Mouse (Mus musculus) hindbrain, postnatal 0 days (tissue): ENCODE results near the gene Fam19a1. TPM values are rescaled to one million over a fixed set of nuclear protein-coding genes. Genes with fewer than 3 reads are reported as not detected.
"Not testable (repeated sequence)": the region's sequence is repeated elsewhere in the genome, so short reads cannot be mapped to it uniquely, and the experiment has no call there.

Experiments used
- ATAC-seq: fragments of 200-750 bp; cut with Nextera tagmentation; 2 replicates; pipeline ENCODE4 v1.8.0; 2017; ENCODE audit warnings: mild to moderate bottlenecking, moderate TSS enrichment, moderate library complexity
- DNase-seq: peaks from one replicate; pipeline ENCODE4 v3.0.0-alpha.2; 2015; ENCODE audit warnings: low spot score
- H3K27ac ChIP-seq: fragments of 300-500 bp; sonication (generic); 2 replicates; pipeline ENCODE4 v1.5.1; 2014; ENCODE audit warnings: mild to moderate bottlenecking
- H3K27me3 ChIP-seq: fragments of 300-500 bp; sonication (generic); 2 replicates; pipeline ENCODE4 v1.6.1; 2014; ENCODE audit warnings: low read length, mixed read lengths; ENCODE audit not compliant: insufficient read depth
- H3K36me3 ChIP-seq: fragments of 300-500 bp; sonication (generic); 2 replicates; pipeline ENCODE4 v1.6.1; 2014; ENCODE audit warnings: low read length, mixed read lengths; ENCODE audit not compliant: insufficient read depth
- H3K4me1 ChIP-seq: fragments of 300-500 bp; sonication (generic); 2 replicates; pipeline ENCODE4 v1.6.1; 2014; ENCODE audit warnings: antibody characterized with exemption, low read length, mixed read lengths; ENCODE audit not compliant: insufficient read depth
- H3K4me2 ChIP-seq: fragments of 300-500 bp; sonication (generic); 2 replicates; pipeline ENCODE4 v1.6.1; 2014; ENCODE audit warnings: low read depth, mild to moderate bottlenecking, low read length, moderate library complexity, mixed read lengths
- H3K4me3 ChIP-seq: fragments of 300-500 bp; sonication (generic); 2 replicates; pipeline ENCODE4 v1.5.1; 2014; ENCODE audit warnings: low read length
- H3K9ac ChIP-seq: fragments of 300-500 bp; sonication (generic); replicated peaks from 2 replicates; pipeline ENCODE4 v1.6.1; 2014; ENCODE audit warnings: mild to moderate bottlenecking, low read length, moderate library complexity, mixed read lengths
- H3K9me3 ChIP-seq: fragments of 300-500 bp; sonication (generic); 2 replicates; pipeline ENCODE4 v1.6.1; 2016; ENCODE audit warnings: low read length, mixed read lengths
- CTCF ChIP-seq: IDR thresholded peaks from 2 replicates; pipeline ENCODE4 v1.5.1; 2016; ENCODE audit warnings: antibody characterized with exemption, control low read depth, low read depth
- WGBS: fragments of 180-500 bp; shearing (Covaris S2); extraction: QIAGEN DNeasy Blood & Tissue Kit; methylation state at CpG from one replicate; pipeline ENCODE4 v1.1.7; 2014; 5-methylcytosine and 5-hydroxymethylcytosine counted together
- polyA plus RNA-seq: library from polyadenylated mRNA; unstranded; fragments of >200 nt; fragmentation: Nextera tagmentation; extraction: Ambion mirVana; gene quantifications from 2 replicates; pipeline ENCODE4 v1.2.1, GENCODE M21; 2015
- total RNA-seq: library from RNA; depleted of rRNA; stranded (reverse); fragments of >200 nt; gene quantifications from 2 replicates; pipeline ENCODE4 v1.2.3, GENCODE M21; 2014

Fam19a1 gene
- total and polyA plus RNA-seq, 2 experiments from 2014 or later: 10.8 to 13.3 TPM

DNA sequence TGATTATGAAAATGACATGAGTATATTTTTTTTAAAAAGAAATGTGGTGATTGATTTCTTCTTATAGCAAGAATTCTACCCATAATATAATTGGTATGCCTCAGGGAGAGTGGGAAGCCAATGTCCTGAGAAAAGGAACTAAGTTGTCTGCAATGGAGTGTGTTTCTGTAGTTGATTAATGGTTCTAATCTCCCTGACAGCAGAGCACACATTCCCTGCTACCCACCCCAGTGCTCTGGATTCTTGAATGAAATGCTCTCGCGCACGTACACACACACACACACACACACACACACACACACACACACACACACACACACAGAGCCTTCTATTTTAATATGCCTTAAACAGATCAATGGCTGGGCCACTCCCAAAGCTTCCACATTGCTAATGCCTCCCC is 60.7 kb downstream of the Fam19a1 start:
- WGBS: 79% methylated on average over 3 of the region's 3 CpGs
- H3K27ac ChIP-seq: no peak overlapping the region
- DNase-seq (no peak), ATAC-seq (no peak)
- H3K36me3 ChIP-seq: no peaks in the 10 kb centered on the region
- TF ChIP-seq CTCF: no peak
- H3K9ac ChIP-seq: no peak overlapping the region
- H3K27me3 ChIP-seq: no peaks in the 10 kb centered on the region
- no peaks in the 10 kb centered on the region for H3K9me3 ChIP-seq
- H3K4me3 ChIP-seq: no peak overlapping the region
- no peak overlapping the region for H3K4me2 ChIP-seq
- H3K4me1 ChIP-seq: no peaks in the 10 kb centered on the region

GRCm38 (mm10) chr6:96178530-96178929 is 65.6 kb downstream of the Fam19a1 start:
- no peak for TF ChIP-seq CTCF
- no peaks in the 10 kb centered on the region for H3K4me1 ChIP-seq
- ATAC-seq: no peak

DNA sequence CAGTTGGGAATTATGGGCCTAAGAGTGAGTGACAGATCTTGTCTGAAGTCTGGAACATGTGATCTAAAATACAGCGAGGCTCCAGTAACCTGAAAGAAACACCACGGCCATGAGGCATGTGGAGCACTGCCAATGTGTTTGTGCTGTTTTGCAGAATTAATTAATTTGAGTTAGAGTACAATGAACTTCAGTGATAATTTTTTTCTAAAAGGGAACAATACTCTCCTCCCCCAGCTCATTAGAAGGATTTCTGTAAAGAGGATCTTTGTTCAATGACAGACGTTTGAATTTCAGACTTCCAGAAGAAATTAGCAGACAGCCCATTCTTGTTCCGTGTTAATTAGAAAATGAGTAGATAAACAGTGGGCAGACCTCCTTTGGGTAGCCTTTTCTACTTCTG is 70.4 kb downstream of the Fam19a1 start:
- ATAC-seq: peak; percentile 24; the same call in 1 of the 2 replicates
- H3K4me2 ChIP-seq: no peak overlapping the region
- TF ChIP-seq CTCF: no peak
- H3K4me1 ChIP-seq: no peaks in the 10 kb centered on the region
- WGBS: 27% methylated on average over 4 of the region's 4 CpGs
- no peak overlapping the region for H3K9ac ChIP-seq
- H3K27ac ChIP-seq: no peak overlapping the region
- no peaks in the 10 kb centered on the region for H3K27me3 ChIP-seq
- H3K36me3 ChIP-seq: no peaks in the 10 kb centered on the region
- peak; percentile 10 for DNase-seq
- H3K4me3 ChIP-seq: no peak overlapping the region
- no peaks in the 10 kb centered on the region for H3K9me3 ChIP-seq

More at GRCm38 (mm10) chr6:96178530-96178929, 65.6 kb downstream of the Fam19a1 start:
- H3K4me2 ChIP-seq: no peak overlapping the region
- H3K27ac ChIP-seq: no peak overlapping the region
- no peaks in the 10 kb centered on the region for H3K9me3 ChIP-seq
- H3K9ac ChIP-seq: no peak overlapping the region
- no peaks in the 10 kb centered on the region for H3K36me3 ChIP-seq
- no peaks in the 10 kb centered on the region for H3K27me3 ChIP-seq
- no peak for DNase-seq
- no peak overlapping the region for H3K4me3 ChIP-seq

DNA sequence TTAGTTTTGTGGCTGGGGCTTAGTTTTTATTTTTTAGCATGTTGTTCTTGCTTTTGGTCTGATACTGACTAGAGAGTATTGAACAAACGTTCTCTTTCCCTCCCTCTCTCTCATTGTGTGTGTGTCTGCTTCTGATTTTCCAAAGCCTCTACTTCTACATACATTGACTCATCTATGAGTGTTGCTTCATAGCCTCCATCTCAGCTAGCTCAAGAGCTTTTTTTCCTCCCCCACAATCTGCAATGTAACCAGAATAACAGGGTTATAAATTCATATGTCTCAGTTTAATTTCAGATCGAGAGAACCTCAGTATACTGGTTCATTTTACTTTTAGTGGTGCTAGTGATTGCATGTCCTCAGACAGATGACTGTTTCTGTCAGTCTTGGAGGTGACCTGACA is 73.6 kb downstream of the Fam19a1 start:
- Histone ChIP-seq H3K36me3 (no peaks in the 10 kb centered on the region), H3K27ac (no peak overlapping the region), H3K4me1 (no peaks in the 10 kb centered on the region), H3K4me2 (no peak overlapping the region), H3K9me3 (no peaks in the 10 kb centered on the region), H3K27me3 (no peaks in the 10 kb centered on the region), H3K9ac (no peak overlapping the region), H3K4me3 (no peak overlapping the region)
- 71% methylated on average over 2 of the region's 2 CpGs for WGBS
- DNase-seq (no peak), ATAC-seq (no peak)
- TF ChIP-seq CTCF: no peak

- H3K27me3 ChIP-seq, DNase-seq, H3K27ac ChIP-seq, ATAC-seq, H3K9ac ChIP-seq, H3K36me3 ChIP-seq, H3K4me2 ChIP-seq, H3K4me1 ChIP-seq, H3K9me3 ChIP-seq, H3K4me3 ChIP-seq: not testable (repeated sequence)
- 92% methylated on average over 2 of the region's 2 CpGs for WGBS
Observed at GRCm38 (mm10) chr6:96198991-96199390, 86.0 kb downstream of the Fam19a1 start.

GRCm38 (mm10) chr6:96205395-96205794 is 92.4 kb downstream of the Fam19a1 start:
- ATAC-seq: no peak

DNA sequence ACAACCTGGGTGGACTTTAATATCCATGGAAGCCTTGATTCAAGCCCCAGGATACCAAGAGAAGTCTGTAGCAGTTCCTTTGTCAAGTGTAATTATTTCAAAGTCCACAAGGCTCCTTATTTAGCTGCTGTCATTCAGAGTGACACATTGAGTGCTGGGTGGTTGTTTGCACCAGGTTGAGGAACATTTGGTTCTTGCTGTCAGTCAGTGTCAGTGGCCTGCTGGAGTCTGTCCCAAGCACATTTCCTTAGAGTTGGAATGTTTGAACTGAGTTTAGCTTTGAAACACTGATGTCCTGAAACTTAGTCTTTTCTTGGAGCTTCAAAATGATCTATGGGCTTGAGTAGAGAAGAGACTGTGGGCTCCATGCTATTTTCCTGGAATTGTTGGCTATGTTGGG is 121.9 kb downstream of the Fam19a1 start:
- Histone ChIP-seq H3K9ac (no peak overlapping the region), H3K27me3 (no peaks in the 10 kb centered on the region), H3K27ac (no peak overlapping the region), H3K9me3 (no peaks in the 10 kb centered on the region), H3K4me2 (no peak overlapping the region), H3K4me3 (no peak overlapping the region), H3K36me3 (no peaks in the 10 kb centered on the region), H3K4me1 (no peaks in the 10 kb centered on the region)
- ATAC-seq: no peak
- DNase-seq: no peak
- TF ChIP-seq CTCF: no peak

More at GRCm38 (mm10) chr6:96205395-96205794, 92.4 kb downstream of the Fam19a1 start:
- H3K27me3 ChIP-seq: no peaks in the 10 kb centered on the region
- no peaks in the 10 kb centered on the region for H3K36me3 ChIP-seq
- H3K4me1 ChIP-seq: no peaks in the 10 kb centered on the region
- H3K27ac ChIP-seq: no peak overlapping the region
- H3K9ac ChIP-seq: no peak overlapping the region
- H3K9me3 ChIP-seq: no peaks in the 10 kb centered on the region
- 94% methylated on average over 2 of the region's 2 CpGs for WGBS
- no peak for DNase-seq
- H3K4me3 ChIP-seq: no peak overlapping the region
- TF ChIP-seq CTCF: no peak
- H3K4me2 ChIP-seq: no peak overlapping the region
